Mouse (Mus musculus) testis, adult 2 months (tissue): ENCODE measurements around the gene Hnrnpc.

Experiments
- CTCF ChIP-seq: fragments of 200-500 bp; IDR thresholded peaks from 2 replicates; pipeline ENCODE4 v1.5.1; 2012; ENCODE audit warnings: low read depth, mild to moderate bottlenecking, inconsistent platforms, low read length, moderate library complexity; ENCODE audit not compliant: control insufficient read depth, insufficient read depth, insufficient replicate concordance
- POLR2A ChIP-seq: fragments of 200-500 bp; IDR thresholded peaks from 2 replicates; pipeline ENCODE4 v1.6.1; 2012; ENCODE audit warnings: low read depth, mild to moderate bottlenecking, inconsistent platforms, low read length, moderate library complexity; ENCODE audit not compliant: control insufficient read depth

DNA sequence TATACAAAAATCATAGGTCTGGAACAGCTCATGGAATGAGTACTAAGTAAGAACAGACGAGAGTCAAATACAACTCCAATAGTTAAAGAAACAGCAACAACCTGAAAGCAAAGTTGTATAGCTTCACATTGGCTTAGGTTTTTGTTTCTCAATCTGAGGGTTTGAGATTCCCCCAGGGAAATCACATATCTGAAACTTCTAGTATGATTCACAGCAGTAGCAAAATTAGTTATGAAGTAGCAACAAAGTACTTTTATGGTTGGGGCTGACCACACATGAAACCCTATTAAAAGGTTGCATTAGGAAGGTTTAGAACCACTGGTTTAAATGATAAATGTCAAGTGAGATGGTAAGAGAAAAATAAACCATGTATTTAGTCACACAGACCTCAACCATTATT lies 9.3 kb downstream of the Hnrnpc start:
- TF ChIP-seq CTCF (no peak), POLR2A (no peak)
